Comparison of ENCODE assay signal across 9 mouse cellular contexts in the genomic region with DNA sequence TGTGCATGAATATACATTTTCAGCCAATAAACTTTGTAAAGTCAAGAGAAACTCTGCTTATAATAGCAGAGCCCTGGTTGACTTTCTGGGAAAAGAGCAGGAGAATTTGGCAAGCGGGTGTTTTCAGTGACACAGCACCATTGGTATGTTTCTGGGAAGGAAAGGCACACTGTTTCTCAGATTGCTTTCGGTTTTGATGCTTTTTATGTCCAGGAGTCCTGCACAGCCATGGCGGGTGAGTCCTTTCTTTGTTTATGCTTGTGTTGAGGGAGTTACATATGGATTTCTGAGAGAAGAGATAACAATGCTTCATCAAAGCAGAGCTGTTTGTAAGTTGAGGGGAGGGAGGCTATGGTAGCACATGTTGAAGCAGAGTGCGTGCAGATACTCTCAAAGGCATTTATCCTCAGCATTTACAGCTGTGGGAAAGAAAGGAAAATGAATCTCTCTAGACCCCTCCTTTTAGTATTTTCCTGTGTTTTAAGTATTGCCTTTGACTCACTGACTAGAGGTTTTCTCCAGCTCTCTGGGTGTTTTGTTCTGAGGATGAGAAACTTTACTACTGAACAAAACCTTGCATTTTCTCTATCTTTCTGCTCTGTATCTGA. TPM values are rescaled to one million over a fixed set of nuclear protein-coding genes. Genes with fewer than 3 reads are reported as not detected.
DNase-seq lines count a peak whose midpoint lies in the region; ATAC-seq and TF ChIP-seq lines count a peak whose summit lies in the region.
"Had no signal": no experiment of that assay in that cellular context is flagged by ENCODE, and none has a peak within 500 bp of the region (broad histone marks: within the 10 kb centered on the region; RNA-seq: fewer than 3 reads in every experiment).

A gene (plus strand): TSS at position 140 of the 608 bp plus-strand sequence.

- no peaks in the 10 kb centered on the region for H3K36me3 ChIP-seq in intestine, embryonic 15.5 days
- H3K36me3 ChIP-seq in hindbrain, embryonic 11.5 days (ENCODE audit: control insufficient read depth, insufficient read depth, low read length): no peaks in the 10 kb centered on the region
- H3K36me3 ChIP-seq: neural tube, embryonic 13.5 days had no signal

- H3K27me3 ChIP-seq in intestine, embryonic 15.5 days (replicated peaks): no peaks in the 10 kb centered on the region
- no peaks in the 10 kb centered on the region for H3K27me3 ChIP-seq in hindbrain, embryonic 11.5 days (ENCODE audit: control insufficient read depth, insufficient read depth, low read length)
- no peaks in the 10 kb centered on the region for H3K27me3 ChIP-seq in cerebellum, adult 2 months (ENCODE audit: control insufficient read depth, insufficient read depth, low read length)
- H3K27me3 ChIP-seq: neural tube, embryonic 13.5 days had no signal

- peak; percentile 86 for DNase-seq in adipocyte (ENCODE audit: low spot score)
- DNase-seq in hindbrain, embryonic 11.5 days (ENCODE audit: low spot score): no peak
- no peak for DNase-seq in yolk sac, embryonic 10.5 days (ENCODE audit: low spot score)
- no peak for DNase-seq in layer of hippocampus, postnatal 14 days (ENCODE audit: low spot score in 2 of 2)
- no peak for DNase-seq in cerebellum, adult 2 months

- no peak within 1 kb of the TSS for H3K9ac ChIP-seq in intestine, embryonic 15.5 days
- H3K9ac ChIP-seq in hindbrain, embryonic 11.5 days (ENCODE audit: low read depth, low read length): no peak within 1 kb of the TSS
- H3K9ac ChIP-seq: neural tube, embryonic 13.5 days had no signal

- H3K9me3 ChIP-seq in intestine, embryonic 15.5 days: no peaks in the 10 kb centered on the region
- no peaks in the 10 kb centered on the region for H3K9me3 ChIP-seq in hindbrain, embryonic 11.5 days (ENCODE audit: control insufficient read depth, low read length)
- H3K9me3 ChIP-seq: neural tube, embryonic 13.5 days had no signal

- TF ChIP-seq CTCF in embryonic fibroblast, embryonic 13.5 days (IDR thresholded peaks at IDR 0.05; ENCODE audit: borderline replicate concordance, insufficient read depth, low read length): no peak
- TF ChIP-seq CTCF in cerebellum, adult 2 months (IDR thresholded peaks at IDR 0.05; ENCODE audit: borderline replicate concordance, insufficient read depth, low read depth, low read length): no peak

- H3K4me2 ChIP-seq in intestine, embryonic 15.5 days (replicated peaks): peak within 1 kb of the TSS; percentile 40; the same call in 1 of the 2 replicates
- H3K4me2 ChIP-seq in hindbrain, embryonic 11.5 days (replicated peaks; ENCODE audit: low read depth, low read length): no peak within 1 kb of the TSS
- H3K4me2 ChIP-seq: neural tube, embryonic 13.5 days had no signal

- 27% methylated on average over 4 of the region's 4 CpGs for WGBS in intestine, embryonic 15.5 days
- WGBS in hindbrain, embryonic 11.5 days: 83% methylated on average over 4 of the region's 4 CpGs
- WGBS in cerebellum, adult 2 months: 71% methylated on average over 4 of the region's 4 CpGs

- peak; percentile 68 for TF ChIP-seq POLR2A in embryonic fibroblast, embryonic 13.5 days (IDR thresholded peaks at IDR 0.05; ENCODE audit: low read depth, low read length)
- no peak for TF ChIP-seq POLR2A in cerebellum, adult 2 months (IDR thresholded peaks at IDR 0.05; ENCODE audit: borderline replicate concordance, insufficient read depth, low read length)

- peak within 1 kb of the TSS; percentile 85 for H3K4me3 ChIP-seq in embryonic fibroblast, embryonic 13.5 days (ENCODE audit: insufficient read depth, low read length)
- peak within 1 kb of the TSS; percentile 8; the same call in 1 of the 2 replicates for H3K4me3 ChIP-seq in intestine, embryonic 15.5 days (replicated peaks)
- H3K4me3 ChIP-seq in hindbrain, embryonic 11.5 days (ENCODE audit: low read depth, low read length): no peak within 1 kb of the TSS
- no peak within 1 kb of the TSS for H3K4me3 ChIP-seq in cerebellum, adult 2 months (replicated peaks; ENCODE audit: insufficient read depth, low read depth, low read length)
- H3K4me3 ChIP-seq: neural tube, embryonic 13.5 days had no signal

- H3K27ac ChIP-seq in embryonic fibroblast, embryonic 13.5 days (ENCODE audit: insufficient read depth, low read length): peak within 1 kb of the TSS; percentile 100
- H3K27ac ChIP-seq in intestine, embryonic 15.5 days: peak within 1 kb of the TSS; percentile 61
- no peak within 1 kb of the TSS for H3K27ac ChIP-seq in hindbrain, embryonic 11.5 days (ENCODE audit: low read depth, low read length)
- H3K27ac ChIP-seq in cerebellum, adult 2 months (ENCODE audit: insufficient read depth, low read length): no peak within 1 kb of the TSS
- H3K27ac ChIP-seq: neural tube, embryonic 13.5 days had no signal

- peaks cover 2% of the 10 kb centered on the region for H3K4me1 ChIP-seq in embryonic fibroblast, embryonic 13.5 days (ENCODE audit: control insufficient read depth, insufficient read depth, low read length)
- no peaks in the 10 kb centered on the region for H3K4me1 ChIP-seq in intestine, embryonic 15.5 days (replicated peaks)
- no peaks in the 10 kb centered on the region for H3K4me1 ChIP-seq in hindbrain, embryonic 11.5 days (replicated peaks; ENCODE audit: control insufficient read depth, insufficient read depth, low read length)
- no peaks in the 10 kb centered on the region for H3K4me1 ChIP-seq in cerebellum, adult 2 months (ENCODE audit: control insufficient read depth, insufficient read depth, low read length)
- H3K4me1 ChIP-seq: neural tube, embryonic 13.5 days had no signal

- peak; percentile 56 for ATAC-seq in intestine, embryonic 15.5 days
- ATAC-seq in megakaryocyte, adult 5-6 weeks (ENCODE audit: poor library complexity, severe bottlenecking): peak; percentile 43; the same call in 1 of the 2 replicates
- ATAC-seq in hindbrain, embryonic 11.5 days (ENCODE audit: low FRiP score): no peak

RNA-seq across cellular contexts. Expression of the gene that starts here (rescaled TPM):
- polyA plus RNA-seq in embryonic fibroblast, embryonic 13.5 days (2011; ENCODE audit: insufficient read length, low read depth, missing spikeins): 42.6 and 70.7 TPM in 2 replicates
- 7.2 and 8.9 TPM in 2 replicates for polyA plus RNA-seq in intestine, embryonic 15.5 days (2015; fragmentation: Nextera tagmentation; extraction: Ambion mirVana)
- total RNA-seq in megakaryocyte, adult 5-6 weeks (2015): 0.18 and 0.39 TPM in 2 replicates
- total RNA-seq in megakaryocyte, adult 5-6 weeks (2017): 0.41 and 0.59 TPM in 2 replicates
- not detected in 2 replicates for polyA plus RNA-seq in hindbrain, embryonic 11.5 days (2014; fragmentation: Nextera tagmentation; extraction: Ambion mirVana)
- 1 to 10 TPM; 1.0 to 1.1 TPM for total RNA-seq in layer of hippocampus, postnatal 14 days (2021)
- polyA plus RNA-seq in cerebellum, adult 2 months (2012; rRNA removed): 2.6 and 3.9 TPM in 2 replicates

Comparison
In these comparisons a context has a peak if more than half of its experiments do, and no peak if none do; other contexts are left out.
1. Peak in ATAC-seq in megakaryocyte, adult 5-6 weeks; RNA of the gene not detected or under 1 TPM.
2. H3K27ac ChIP-seq: peak in embryonic fibroblast, embryonic 13.5 days (single experiment) and intestine, embryonic 15.5 days (single experiment); none in hindbrain, embryonic 11.5 days (single experiment) and cerebellum, adult 2 months (single experiment).
3. H3K4me3 ChIP-seq: peak in embryonic fibroblast, embryonic 13.5 days (single experiment) and intestine, embryonic 15.5 days (single experiment); none in hindbrain, embryonic 11.5 days (single experiment) and cerebellum, adult 2 months (single experiment).